Mouse (Mus musculus): ENCODE results near the gene Igdcc3.

GRCm38 (mm10) chr9:65164870-65165269, 23.9 kb downstream of the Igdcc3 start:
- TF ChIP-seq CTCF (IDR thresholded peaks at IDR 0.05; ENCODE audit: low read depth, low read length) (no peak), GATA1 (IDR thresholded peaks at IDR 0.05; ENCODE audit: borderline replicate concordance, low read length) (no peak), GATA2 (IDR thresholded peaks at IDR 0.05; ENCODE audit: borderline replicate concordance, low read depth, low read length) (no peak), TAL1 (conservative IDR thresholded peaks at IDR 0.05; ENCODE audit: low read depth, low read length) (no peak)
